Mouse (Mus musculus): ENCODE measurements at regions not wholly inside any gene's neighbourhood (a gene's known extent, or its start where the extent isn't known, plus 50 kb on each side); places are given as distances from the start of the nearest gene placed in this dataset.

GRCm38 (mm10) chr5:138911769-138912710 is 85.1 kb downstream of the Pdgfa start:
- TF ChIP-seq POLR2A (IDR thresholded peaks at IDR 0.05; ENCODE audit: borderline replicate concordance, extremely low read depth, insufficient read depth, insufficient read length, poor library complexity, severe bottlenecking): no peak
- no peak for TF ChIP-seq CTCF (IDR thresholded peaks at IDR 0.05; ENCODE audit: borderline replicate concordance, extremely low read depth, insufficient read depth, insufficient read length)

Measured in brain, embryonic 14.5 days (tissue).